Mouse (Mus musculus): ENCODE measurements around the gene Pmvk.
"Not testable (repeated sequence)": the region's sequence is repeated elsewhere in the genome, so short reads cannot be mapped to it uniquely, and the experiment has no call there.

Gene Pmvk

DNA sequence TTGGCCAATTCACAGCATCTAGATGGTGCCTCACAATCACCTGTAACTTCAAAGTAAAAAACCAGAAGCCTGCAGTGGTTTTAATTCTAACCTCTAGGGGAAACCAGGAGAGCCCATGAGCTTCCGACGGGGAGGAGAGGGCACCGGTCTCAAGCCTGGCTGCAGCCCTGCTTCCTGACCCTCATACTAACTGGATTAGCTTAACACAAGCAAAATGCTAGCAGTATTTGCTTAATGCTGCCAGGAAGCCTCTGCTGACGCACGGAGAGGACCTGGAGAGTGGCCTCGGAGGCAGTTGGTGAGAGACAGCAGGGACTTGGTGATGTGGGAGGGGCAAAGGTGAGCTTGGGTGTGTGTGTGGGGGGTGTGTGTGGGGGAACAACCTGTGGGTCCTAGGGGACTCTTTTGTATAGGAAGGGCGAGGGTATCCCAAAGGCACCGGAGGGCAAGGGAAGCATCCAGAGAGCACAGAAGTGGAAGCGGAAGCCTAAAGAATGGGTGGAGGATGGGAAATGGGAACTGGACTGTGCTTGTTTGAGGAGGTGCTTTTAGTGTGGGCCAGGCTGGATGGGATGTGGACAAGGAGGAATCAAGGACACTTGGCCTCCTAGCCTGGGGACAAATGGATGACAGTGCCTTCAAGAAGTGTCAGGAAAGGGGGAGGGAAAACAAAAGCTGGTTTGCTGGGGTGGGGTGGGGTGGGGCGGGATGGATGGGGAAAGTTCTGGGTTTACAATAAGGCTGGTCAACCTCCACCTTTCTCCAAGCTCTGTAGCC, at the start of gene Pmvk:
TSS of gene Pmvk (plus strand) at position 141 of the 777 bp plus-strand sequence.
- no peak for DNase-seq

GRCm38 (mm10) chr3:89406887-89407286, 47.5 kb upstream of the Pmvk start:
- no peak for DNase-seq

- DNase-seq: no peak
Measured at GRCm38 (mm10) chr3:89408448-89408847, 45.9 kb upstream of the Pmvk start.

- no peak for DNase-seq
Measured at GRCm38 (mm10) chr3:89409701-89410100, 44.6 kb upstream of the Pmvk start.

GRCm38 (mm10) chr3:89410864-89411263, 43.5 kb upstream of the Pmvk start:
- no peak for DNase-seq

DNA sequence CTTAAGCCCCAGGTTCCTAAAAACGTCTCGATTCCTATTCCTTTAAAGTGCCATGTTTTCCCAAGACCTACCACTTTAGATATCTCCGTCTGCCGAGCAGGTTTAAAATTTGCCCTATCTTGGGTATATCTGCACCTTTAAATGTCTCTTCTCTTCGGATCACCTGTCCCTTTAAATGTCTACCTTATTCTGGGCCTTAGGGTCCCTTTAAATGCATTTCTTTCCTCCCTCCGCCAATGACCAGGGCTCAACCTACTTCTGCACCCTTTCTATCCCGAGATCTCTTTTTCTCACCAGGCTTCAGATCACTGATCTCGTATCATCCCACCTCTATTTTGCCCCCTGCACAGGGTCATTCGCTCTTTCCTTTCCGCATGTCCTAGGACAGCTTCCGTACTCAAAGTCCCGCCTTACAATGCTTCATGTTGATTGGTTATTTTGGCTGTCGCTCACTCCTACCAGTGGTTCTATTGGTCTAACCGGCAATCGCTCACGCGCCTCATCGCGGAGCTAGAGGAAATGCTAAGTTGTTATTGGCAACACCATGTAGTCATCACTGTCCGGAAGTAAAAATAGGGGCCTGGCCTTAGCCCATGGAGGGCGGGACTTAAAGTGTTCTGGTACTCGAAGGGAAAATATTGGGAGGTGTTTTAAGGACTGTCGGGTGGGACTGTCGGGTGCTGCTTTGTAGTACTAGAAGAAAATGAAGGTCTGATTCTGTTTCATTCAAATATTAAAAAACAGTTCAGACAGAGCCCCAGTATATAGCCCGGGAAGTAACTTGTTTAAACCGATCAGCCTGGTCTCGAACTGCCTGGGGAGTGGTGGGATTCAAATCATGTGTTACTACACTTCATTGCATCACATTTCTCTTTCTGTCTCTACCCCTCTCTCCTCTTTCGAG, 42.6 kb upstream of the Pmvk start, which contains the start of gene Flad1:
TSS of gene Flad1 (minus strand) at position 381 of the 904 bp plus-strand sequence.
- DNase-seq: peak; percentile 97 to 100

GRCm38 (mm10) chr3:89416158-89416557, 38.2 kb upstream of the Pmvk start:
- DNase-seq: no peak

DNA sequence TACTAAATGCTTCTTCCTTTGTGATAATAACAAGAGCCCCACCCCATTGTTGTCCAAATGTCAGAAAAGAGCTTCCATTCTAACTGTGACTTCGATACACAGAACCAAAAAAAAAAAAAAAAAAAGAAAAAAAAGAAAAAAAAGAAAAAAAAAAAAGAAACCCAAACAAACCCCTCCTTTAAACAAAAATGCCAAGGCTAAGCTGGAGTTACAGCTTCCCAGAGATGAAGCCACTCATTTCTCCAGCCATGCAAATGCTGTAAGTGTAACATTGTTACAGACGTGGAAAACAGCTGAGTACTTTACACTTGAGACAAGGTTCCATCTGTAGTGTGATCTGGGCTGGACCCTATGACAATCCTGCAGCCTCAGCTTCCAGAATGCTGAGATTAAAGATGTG, 37.2 kb upstream of the Pmvk start:
- DNase-seq: no peak

GRCm38 (mm10) chr3:89417840-89418169, 36.5 kb upstream of the Pmvk start:
- DNase-seq: no peak

DNA sequence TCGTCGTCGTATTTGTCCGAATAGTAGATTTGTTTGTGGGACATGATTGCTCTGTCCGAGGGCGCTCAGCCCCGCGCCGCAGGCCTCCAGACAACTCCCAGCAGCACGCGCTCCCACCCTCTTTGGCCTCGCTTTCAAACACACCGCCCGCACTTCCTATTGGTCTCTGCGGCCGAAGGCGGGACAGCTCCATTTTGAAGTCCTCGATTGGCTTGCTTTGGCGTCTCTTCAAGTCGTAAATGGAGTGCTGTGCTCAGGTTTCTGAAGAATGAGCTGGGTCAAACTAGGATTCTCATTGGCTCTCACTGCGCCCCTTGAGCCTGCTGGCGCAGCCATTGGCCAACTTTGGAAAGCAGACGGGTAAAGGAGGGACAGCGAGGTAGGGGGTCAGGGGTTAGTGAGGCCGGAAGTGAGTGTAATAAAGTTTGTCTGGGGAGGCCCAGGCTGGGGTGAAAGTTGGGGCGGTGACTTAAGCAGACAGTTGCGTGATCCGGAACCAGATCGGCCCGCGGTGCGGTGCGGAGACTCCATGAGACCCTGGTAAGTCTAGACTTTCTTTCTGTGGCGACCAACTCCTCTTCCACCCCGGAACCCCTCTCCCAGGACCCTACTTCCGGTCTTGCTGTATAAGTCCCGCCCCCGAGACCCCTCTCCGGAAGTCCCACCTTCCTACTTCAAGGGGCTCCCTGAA, 36.0 kb upstream of the Pmvk start, which contains the start of the genes Cks1b and Shc1:
TSS of gene Cks1b (minus strand) at position 214 of the 691 bp plus-strand sequence.
TSS of gene Shc1 (plus strand) at position 274 of the 691 bp plus-strand sequence.
- DNase-seq: peak; percentile 95 to 98

DNA sequence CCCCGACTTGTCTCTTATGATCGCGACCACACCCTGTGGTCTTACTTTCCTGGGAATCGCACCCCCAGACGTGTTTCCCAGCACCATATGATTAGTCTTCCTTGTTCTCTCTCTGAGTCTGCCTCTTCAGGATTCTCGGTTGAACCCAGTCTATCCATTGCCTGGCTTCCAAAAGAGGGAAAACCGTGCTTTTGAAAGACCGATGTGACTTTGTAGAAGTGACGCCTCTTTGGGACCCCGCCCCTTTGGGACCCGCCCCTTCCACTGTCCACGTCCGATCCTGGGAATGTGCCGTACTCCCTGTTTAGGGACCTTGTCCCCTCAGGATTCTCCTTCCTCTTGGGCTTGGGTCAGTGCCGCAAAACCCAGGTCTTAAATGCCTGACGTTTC, 35.5 kb upstream of the Pmvk start:
- peak; percentile 89 to 90 for DNase-seq

DNA sequence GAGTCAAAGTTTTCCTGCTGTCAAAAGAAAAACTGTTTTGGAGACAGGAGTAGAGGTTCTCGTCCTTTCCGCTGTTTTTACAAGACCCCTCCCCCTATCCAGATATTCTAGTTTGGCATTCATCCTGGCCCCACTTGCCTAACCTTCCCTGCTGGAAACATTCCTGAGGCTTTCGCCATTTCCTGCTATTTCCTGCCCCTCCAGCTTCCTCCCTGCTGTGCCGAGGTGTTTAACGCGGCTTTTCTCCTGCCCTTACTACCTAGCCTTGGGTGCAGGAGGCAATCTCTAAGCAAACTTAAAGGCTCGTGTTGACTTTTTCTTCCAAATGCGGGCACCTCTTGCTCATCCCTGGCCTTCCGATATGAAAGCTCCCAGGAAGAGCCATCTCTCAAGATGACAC, 34.8 kb upstream of the Pmvk start:
- DNase-seq: peak; percentile 82 to 84

GRCm38 (mm10) chr3:89419981-89420380, 34.4 kb upstream of the Pmvk start:
- peak; percentile 52 for DNase-seq

- no peak for DNase-seq
Measured at GRCm38 (mm10) chr3:89420421-89420820, 33.9 kb upstream of the Pmvk start.

- DNase-seq: peak; percentile 88 to 93
Measured at GRCm38 (mm10) chr3:89421002-89421774, 33.2 kb upstream of the Pmvk start.

DNA sequence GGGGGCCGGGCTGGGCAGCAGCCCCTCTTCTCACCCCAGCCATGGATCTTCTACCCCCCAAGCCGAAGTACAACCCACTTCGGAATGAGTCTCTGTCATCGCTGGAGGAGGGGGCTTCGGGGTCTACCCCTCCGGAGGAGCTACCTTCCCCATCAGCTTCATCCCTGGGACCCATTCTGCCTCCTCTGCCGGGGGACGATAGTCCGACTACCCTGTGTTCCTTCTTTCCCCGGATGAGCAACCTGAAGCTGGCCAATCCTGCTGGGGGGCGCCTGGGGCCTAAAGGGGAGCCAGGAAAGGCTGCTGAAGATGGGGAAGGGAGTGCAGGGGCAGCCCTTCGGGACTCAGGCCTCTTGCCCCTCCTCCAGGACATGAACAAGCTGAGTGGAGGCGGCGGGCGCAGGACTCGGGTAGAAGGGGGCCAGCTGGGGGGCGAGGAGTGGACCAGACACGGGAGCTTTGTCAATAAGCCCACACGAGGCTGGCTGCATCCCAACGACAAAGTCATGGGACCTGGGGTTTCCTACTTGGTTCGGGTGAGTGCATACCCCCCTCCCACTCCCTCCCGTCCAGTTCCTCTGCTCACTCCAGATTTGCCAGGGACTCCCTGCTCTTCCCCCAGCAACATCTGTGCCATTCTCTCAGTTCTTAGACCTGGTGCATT, 32.4 kb upstream of the Pmvk start:
- DNase-seq: peak; percentile 35 to 63

DNA sequence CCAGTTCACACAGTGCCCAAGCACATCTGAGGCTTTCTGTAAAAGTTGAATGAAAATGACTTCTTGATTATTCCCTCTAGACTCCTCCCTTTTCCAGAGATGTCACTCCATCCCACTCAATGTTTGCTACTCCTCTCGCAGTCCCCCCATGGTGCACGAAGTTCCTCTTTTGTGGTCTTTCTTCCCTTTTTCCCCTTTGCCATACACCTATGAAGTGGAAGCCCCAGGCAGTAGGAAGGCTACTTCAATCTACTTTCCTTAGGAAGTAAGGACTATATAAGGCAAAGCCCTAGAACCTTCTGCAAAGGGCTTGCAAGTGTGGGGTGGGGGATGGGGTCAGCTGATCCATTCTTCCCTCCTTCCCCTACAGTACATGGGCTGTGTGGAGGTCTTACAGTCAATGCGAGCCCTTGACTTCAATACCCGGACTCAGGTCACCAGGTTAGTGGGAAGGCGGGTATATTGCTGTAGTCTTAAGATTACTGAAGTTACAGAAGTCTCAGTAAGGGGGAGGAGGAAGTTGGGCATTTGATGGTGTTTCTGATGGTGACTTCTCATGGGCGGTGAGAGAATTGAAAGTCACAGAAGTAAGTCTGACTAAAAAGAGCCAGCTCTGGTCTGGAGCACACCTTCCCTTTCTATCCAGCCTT, 31.7 kb upstream of the Pmvk start:
- DNase-seq: no peak

GRCm38 (mm10) chr3:89424416-89425140, 29.8 kb upstream of the Pmvk start:
- DNase-seq: no peak

- DNase-seq: no peak
Measured at GRCm38 (mm10) chr3:89425141-89425525, 29.2 kb upstream of the Pmvk start.

DNA sequence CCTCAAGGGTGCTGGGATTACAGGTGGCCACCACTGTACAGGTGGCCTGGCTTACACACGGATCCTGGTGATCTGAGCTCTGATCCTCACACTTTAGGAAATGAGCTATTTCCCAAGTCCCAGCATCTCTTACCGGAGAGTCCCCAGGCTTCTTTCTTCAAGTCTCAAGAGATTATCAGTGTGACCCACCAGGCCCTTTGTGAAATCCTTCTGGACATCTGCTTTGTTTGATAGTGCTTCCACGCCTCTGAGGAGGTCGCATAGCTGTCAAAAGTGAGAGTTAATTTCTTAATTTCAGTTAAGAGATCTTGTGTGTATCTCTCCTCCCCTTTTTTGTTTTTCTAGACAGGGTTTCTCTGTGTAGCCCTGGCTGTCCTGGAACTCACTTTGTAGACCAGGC, 28.5 kb upstream of the Pmvk start:
- no peak for DNase-seq

- not testable (repeated sequence) for DNase-seq
Measured at GRCm38 (mm10) chr3:89429021-89429420, 25.3 kb upstream of the Pmvk start.
